Mouse (Mus musculus): ENCODE data around the gene Srek1.

Gene Srek1

DNA sequence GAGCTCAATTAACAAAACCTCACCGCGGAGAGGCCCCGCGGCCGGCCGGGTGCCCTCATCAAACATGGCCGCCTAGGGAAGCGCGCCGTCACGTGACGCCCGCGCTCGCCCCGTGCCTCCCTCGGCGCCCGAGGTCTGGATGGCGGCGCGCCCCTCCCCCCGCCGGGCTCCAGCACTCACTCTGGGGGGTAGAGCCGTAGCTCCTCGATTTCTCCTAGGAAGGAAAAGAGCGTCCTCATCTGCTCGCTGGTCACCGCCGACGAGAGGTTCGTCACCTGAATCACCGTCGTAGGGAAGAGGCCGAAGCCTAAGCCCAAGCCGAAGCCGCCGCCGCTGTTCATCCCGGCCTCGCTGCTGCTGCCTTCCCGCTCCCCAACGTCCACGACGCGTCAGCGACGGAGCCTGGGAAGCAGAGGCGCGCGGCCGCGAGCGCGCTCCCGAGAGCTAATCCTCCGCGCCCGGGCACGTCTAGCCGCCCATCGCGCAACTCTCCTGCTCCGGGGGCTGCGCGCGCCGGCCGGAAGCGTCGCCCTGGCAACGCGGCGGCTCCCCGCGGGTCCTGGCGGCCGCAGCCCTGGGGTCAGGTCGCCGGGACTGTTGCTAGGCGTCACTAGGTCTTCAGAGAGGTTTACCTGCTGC lies at the start of gene Srek1:
Srek1 (minus strand) TSS at position 490 of the 639 bp plus-strand sequence.
- DNase-seq (ENCODE audit: low spot score in 2 of 2): peak; percentile 85 to 89

DNA sequence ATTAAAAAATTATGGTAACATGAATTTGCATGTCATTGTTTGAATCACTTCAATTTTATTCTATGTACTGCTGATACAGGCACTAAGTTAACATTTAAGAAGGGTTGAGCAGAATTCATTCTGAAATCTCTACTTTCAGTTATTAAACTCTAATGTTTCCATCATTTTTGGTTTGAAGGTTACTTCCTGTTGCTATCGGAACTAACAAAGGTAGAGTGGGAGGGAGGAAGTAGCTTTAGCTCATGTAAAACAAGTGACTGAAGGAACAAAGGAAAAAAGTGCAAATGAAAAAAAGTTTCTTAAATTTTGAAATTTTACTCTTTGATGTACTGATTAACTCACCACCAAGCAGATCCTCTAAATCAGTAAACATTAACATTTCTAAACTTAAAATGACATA lies 47.9 kb upstream of the Srek1 start:
- no peak for DNase-seq (ENCODE audit: low spot score in 2 of 2)

DNA sequence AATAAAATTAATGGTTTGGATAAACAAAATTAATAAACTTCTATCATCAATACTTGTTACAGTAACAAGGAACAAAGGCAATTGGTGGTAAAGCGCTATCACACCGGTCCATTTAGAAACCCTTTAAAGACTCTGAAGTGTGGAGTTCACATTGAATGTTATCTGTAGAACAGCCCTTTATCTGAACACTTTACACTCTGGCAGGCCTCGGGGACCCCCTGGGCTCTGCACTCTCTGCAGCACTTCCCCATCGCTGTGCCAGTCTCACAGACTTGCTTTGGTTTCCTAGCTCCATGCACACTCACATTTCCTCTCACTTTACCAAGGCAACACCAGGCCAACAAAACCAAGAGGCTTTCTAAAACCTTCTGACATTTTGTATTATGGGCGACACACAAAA lies 45.0 kb upstream of the Srek1 start:
- DNase-seq (ENCODE audit: low spot score in 2 of 2): no peak

DNA sequence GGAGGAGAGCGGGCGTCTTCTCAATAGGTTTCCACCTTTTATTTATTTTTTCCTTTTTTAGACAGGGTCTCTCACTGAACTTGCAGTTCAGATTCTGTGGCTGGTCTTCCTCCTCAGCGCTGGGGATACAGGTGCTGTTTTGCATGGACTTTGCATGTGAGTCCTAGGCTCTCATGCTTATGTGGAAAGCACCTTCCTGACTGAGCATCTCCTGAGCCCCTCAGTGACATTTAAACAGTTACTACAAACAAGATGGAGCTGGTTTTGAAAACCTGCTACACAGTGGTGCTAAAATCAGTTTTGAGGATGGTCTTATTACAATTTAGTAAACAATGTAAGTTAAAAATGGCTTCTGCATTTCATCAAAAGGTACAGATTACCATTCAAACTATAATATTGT lies 43.5 kb upstream of the Srek1 start:
- DNase-seq (ENCODE audit: low spot score in 2 of 2): no peak

DNA sequence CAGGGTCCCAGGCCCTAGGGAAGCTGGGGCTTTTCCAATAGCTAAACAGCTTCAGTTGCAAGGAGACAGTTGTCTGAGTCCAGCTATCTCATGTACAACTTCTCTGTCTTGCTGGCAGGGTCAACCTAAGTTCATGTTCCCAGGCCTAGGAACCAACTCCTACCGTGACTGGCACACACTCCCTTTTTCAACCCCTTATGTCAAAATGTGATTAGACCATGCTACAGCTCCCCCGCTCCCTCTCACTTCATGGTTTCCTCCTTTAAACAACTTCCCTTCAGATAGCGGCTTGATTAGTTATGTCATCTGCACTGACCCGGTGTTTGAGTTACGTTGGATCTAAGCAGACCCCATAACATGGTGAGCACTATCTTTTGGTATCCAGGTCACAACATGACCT lies 33.1 kb upstream of the Srek1 start:
- DNase-seq (ENCODE audit: low spot score in 2 of 2): no peak

DNA sequence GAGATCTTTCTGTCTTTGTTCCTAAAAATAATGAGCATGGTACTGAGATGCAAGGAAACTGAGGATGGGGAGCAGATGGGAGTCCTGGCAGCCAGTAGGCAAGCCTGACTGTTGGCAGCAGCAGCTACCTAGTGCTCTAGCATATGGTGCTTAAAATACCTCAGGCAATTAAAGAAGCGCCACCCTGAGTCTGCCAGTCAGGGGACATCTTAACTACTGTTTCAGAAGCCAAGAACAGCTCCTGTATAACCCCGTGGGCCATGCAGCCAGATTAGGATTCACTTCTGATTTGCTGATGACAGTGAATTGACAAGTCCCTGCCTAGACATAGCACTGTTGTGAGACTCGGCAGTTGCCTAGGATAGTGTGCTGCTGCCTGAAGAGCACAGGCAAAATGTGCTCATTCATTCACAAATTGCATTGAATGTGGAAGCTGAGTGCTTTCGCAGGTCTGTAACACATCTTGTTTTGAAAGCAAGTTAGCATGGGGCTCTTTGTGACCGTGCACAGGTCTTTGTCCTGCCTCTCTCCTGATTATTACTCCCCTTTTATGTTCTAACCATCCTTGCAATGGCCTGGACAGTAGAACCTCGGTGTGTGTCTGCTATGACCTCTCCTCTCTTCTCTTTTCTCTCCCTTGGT lies 31.9 kb upstream of the Srek1 start:
- DNase-seq (ENCODE audit: low spot score in 2 of 2): no peak

DNA sequence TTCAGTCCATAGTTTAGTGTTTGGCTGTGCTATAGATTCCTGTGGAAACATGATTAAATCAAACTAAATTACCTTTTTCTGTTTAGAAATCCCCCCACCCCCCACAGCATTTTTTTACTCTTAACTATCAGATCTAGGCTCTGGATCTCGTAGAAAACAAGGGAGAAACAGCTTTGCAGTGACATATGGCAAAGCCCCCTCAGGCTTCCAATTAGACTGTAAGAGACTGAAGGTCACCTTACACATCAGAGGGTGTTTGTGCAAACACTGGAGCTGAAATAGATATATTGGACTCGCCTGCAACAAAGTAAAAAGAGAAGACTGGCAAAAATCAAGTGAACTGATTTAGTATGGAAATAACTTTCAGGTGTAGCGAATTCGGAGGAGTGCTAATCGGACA lies 29.3 kb upstream of the Srek1 start:
- DNase-seq (ENCODE audit: low spot score in 2 of 2): no peak

DNA sequence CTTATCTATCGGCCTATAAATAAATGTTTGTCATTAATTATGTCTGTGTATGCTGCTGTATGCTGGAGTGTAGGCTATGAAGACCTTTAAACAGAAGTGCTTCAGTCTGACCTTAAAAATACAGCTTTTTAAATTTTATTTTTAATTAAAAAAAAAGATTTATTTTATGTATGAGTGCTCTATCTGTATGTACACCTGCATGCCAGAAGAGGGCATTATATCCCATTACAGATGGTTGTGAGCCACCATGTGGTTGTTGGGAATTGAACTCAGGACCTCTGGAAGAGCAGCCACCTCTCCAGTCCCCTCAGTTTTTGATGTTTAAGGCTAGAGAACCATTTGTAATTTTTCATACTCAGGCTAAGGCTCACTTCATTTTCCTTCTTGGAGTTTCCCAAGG lies 26.6 kb upstream of the Srek1 start:
- no peak for DNase-seq (ENCODE audit: low spot score in 2 of 2)

DNA sequence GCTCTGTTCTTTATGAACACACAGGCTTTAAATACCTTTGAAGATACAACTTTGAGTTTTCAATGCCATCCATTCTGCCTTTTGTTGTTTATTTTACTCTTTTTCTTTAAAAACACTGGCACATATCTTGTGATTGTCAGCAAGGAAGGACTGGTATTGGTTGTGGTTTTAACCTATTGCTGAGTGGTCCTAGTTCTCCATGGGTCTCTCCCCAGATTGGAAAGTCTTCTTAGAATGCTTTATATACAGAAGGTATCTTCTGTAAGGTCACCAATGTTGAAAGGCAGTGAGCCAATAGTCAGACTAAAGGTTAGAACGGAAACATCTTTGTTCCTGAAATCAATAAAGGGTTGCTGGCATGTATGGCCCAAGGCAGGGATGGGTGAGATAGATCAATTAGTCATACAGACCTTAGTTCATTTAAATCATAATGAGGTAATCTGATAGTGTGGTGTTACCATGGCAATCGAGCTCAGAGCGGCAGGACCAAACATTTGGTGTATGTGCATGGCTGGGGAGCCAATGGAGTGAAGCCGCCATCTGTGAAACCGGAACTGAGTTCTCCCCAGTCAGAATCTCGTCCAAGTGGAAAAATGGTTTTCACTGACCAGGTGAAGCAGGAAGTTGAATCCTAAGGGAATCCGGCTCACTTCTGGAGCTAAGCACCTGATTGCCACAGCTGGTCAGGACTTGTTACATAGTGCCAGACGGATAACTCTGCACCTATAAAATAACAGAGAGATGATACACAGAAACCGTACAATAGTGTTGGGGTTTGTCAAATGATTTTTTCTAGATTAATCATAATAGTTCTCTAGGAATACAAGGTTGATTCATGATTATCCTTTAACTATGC lies 20.5 kb upstream of the Srek1 start:
- DNase-seq (ENCODE audit: low spot score in 2 of 2): no peak

DNA sequence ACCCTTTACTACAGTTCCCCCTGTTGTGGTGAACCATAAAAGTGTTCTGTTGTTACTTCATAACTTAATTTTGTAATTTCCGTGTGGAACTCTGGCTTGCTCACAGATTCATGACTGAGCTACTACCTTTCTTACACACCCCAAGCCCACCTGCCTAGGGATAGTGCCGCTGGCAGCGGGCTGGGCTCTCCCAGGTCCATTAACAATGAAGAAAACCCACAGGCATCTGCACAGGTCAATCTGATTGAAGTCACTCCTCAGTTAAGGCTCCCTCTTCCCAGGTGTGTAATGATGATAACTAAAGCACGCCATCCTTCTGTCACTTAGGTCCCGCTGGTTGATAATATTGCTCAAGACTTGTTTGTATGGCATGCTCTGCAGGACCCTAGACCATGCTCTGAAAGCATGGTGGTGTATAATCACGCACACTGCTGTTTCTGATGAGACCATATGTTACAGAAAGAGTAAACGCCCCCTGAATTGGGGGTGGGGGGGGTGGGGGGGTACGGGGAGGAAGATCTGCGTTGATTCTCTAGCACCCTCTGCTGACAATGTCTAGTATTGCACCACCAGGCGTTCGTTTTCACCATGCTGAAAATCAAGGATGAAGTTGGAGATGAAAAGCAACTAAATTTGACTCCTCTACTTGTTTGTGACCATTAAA lies 5.6 kb upstream of the Srek1 start:
- no peak for DNase-seq (ENCODE audit: low spot score in 2 of 2)

DNA sequence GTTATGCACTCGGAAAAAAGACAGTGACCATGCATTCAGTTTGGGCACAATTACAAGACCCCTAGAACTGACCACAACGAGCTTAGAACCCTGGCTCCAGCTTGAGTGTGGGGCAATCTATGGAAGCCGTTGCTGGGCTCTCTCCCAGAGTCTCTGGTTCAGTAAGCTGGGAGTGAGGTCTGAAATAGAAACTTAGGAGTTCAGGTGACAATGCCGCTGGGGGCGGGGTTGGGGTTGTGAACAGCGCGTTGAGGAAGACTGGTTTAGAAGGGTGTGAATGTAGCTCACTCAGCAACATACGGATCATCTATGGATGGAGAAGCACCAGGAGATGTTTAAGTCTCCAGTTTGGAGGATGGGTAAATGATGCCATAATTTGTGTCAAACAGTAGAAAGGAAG lies 2.7 kb upstream of the Srek1 start:
- DNase-seq (ENCODE audit: low spot score in 2 of 2): no peak

DNA sequence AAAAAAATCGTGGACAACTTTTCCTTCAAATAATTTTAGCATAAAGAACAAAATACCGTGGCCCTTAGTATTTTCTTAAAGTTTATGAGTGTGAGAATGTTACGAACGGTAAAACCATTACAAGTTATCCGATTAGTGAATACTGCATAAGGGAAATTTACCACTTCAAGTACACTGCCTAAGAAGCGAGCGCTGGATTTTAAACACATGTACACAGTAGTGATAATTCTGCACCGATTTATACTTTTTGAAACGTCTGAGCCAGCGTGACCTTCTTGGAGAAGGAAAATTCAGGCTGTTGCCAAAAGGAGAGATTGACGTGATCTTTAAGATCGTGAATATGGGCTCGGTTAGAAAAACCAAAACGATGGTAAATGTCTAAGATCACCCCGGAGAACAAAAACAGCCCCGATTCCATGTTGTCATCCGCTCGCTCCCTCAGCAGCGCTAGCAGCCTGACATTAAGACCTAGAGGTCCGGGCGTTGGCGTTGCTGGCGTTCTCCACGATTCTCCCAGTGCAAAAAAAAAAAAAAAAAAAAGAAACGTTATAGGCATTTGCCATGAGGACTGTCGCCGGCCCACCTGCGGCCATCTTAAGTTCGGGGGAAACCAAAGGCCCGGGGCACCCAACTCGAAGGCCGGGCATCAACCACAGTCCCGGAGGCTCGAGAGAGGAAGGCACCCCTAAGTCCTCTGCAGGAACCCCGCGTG lies 845 bp downstream of the Srek1 start:
- no peak for DNase-seq (ENCODE audit: low spot score in 2 of 2)

DNA sequence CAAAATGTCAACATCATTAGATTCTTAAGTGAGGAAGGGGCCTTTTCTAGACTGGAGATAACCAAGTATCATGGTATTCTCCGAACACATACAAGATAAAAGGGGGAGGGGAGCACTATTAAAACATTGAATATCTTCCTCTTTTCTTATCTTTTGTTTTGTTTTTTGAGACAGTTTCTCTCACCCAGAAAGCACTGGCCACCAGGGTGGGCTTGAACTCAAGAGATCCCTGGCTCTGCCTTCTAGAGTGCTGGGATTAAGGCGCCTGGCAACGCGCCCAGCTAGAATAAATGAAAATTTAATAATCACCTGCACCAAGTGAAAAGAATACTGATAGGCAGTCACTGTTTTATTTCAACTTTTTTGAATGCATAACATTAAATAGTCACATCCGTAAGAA lies 1.5 kb downstream of the Srek1 start:
- no peak for DNase-seq (ENCODE audit: low spot score in 2 of 2)

DNA sequence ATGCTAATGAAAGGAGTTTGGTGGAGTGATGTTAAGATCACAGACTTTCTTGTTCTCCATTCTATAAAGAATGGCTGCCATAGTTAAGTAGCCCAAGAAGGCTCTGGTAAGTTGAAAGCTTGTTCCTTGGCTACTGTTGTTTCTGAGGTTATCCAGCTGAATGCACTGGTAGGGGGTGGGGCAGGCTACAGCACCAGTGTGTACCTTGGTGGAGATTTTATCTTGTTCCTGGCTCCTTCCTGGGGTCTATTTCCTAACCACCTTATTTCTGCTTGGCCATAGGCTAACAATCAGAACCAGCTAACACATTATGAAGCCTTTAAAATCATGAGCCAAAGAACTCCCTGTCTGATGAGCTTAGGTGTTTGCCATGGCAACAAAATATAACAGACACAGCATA lies 3.6 kb downstream of the Srek1 start:
- no peak for DNase-seq (ENCODE audit: low spot score in 2 of 2)

DNA sequence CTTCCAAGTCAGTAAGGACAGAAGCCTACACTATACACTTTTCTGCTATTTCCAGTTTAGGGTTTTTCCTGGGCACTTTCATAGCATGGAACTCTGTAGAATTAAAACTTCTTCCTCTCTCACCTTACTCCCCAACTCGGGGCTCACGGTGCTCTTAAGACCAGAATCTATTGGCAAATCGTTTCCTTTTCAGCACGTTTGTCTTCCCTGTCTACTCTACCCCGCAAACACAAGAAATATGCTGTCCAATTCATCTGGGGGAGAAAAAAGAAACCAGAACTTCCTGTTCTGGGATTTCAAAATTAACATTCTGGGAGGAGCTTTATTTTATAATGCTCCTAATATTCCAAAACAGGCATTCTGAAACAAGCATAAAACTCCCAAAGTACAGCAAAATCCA lies 6.5 kb downstream of the Srek1 start:
- no peak for DNase-seq (ENCODE audit: low spot score in 2 of 2)

DNA sequence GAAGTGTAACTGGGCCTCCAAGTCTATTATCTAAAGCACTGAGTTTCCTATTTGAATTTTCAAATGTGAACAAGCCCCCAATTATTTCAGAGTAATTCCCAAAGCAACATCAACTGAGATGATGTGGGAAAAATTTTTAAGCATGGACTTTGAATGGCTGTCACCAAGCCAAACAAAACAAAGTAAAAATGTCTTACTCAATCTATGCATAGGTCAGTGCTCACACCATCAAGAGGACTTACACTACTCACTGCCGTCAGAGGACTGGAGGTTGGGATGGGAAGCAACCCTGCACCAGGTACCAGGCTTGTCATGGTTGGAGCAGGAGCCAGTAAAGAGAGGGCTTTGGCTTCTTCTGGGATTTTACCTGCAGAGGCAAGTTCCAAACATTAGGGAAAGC lies 10.8 kb downstream of the Srek1 start:
- DNase-seq (ENCODE audit: low spot score in 2 of 2): no peak

DNA sequence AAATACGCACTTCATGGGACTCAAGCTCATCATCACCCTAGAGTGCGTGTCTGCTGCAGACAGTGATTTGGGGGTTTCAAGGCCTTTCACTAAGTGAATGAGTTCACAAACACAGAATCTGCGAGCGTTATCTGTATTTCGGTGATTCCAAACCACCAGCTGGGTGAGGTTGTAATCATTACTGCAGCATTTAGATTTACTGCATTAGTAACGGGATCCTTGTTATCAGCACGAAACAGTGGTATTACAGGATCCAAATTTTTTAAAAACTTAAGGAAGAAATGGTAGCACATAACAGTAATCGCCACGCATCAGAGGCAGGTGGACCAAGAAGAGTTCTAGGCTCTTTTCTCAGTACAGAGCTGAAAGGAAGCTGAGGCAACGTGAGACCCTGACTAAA lies 12.4 kb downstream of the Srek1 start:
- DNase-seq (ENCODE audit: low spot score in 2 of 2): no peak

DNA sequence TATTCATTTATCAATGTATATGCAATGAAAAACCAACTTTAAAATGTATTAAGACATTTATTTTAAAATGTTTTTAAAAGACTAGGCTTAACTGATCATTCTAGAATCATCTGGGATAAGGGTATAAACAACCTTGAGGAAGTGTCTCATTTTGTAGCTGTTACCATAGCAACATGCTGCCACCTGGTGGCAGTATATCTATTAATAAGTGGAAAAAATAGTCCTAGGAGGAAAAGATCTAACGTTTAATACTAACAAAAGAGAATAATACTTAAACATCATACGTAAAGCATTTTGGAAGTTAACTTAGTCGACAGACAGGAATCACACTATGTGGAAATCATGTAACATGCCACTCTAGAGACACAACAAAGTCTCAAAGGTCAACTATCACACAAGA lies 23.0 kb downstream of the Srek1 start:
- DNase-seq (ENCODE audit: low spot score in 2 of 2): no peak

DNA sequence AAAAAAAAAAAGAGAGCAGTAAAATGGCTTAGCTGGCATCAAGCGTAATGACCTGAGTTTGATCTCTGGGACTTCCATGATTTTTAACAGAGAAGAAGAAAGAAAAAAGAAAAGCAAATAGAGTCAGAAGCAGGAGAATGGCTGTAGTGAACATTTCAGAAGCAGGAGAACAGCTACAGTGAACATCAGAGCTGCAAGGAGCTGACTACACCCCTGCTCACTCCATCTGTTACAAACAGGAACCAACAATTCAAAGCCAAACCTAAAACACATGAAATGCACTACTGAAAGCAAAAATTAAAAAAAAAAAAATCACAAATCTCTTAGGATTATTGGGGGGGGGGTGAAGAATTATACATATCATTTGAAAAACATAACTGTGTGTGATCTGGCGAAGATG lies 28.7 kb downstream of the Srek1 start:
- DNase-seq (ENCODE audit: low spot score in 2 of 2): no peak

DNA sequence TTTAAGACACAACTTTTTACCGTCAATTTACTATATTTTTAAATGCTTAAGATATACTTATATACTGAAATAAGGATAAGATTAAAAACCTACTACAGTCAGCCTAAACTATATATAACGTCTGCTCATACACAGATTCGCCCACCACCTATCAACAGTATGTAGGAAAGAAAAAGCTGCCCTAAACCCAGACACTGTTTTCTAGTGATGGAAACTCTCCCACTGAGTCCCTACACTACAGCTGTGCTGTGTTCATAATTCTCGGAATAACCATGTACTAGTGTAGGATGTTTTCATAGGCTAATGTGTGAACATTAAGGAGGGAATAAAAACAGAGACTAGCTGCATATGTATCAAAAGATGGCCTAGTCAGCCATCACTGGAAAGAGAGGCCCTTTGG lies 29.2 kb downstream of the Srek1 start:
- DNase-seq (ENCODE audit: low spot score in 2 of 2): no peak

DNA sequence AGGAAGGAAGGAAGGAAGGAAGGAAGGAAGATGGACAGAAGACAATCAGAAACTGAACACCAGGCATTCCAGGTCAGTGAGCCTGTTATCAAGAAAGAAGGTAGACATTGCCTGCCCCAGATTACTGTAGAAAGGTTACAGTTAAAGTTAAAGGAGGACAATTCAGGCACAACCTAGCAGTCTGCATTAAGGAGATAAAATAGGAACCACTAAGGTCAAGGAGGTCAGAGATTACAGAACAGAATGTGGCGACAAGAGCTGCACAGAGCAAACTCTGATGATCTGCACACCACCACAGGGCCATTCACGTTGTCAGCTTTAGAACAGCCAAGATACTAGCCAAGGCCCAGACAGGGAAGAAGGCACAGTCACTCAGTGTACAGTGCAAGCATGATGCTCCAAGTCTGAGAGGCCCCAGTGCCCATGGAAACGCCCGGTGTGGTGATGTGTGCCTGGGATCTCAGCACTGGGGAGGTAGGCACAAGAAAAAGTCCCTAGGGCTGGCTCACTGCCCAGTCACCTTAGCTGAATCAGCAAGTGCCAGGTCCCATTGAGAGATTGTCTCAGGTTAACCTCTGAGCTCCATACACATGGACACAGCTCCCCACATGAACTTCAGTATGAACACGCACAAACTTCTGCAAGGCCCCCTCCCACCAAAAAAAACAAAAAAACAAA lies 38.9 kb downstream of the Srek1 start:
- DNase-seq (ENCODE audit: low spot score in 2 of 2): no peak

All from urinary bladder, adult 18-20 months (tissue).